In the genomic region with DNA sequence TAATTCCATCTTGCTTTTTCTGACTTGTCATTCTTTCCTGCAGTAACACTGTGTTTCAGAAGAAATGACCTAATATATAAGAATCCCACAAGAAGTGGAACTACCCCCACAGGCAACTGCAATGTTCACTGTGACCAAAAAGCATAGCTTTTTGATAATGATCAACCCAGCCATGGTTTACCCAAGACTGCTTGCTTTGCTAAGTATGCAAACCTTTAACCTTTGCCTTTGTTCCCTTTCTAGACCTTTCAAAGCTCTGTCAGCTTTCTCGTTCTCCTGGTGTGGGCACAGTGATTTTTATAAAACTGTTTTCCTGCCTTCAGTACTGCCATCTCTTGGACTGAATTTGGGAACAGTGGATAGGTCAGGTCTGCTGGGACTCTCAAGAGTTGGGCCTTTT, we compare ENCODE assay signal across 16 mouse cellular contexts. TPM values are rescaled to one million over a fixed set of nuclear protein-coding genes. Genes with fewer than 3 reads are reported as not detected.
DNase-seq lines count a peak whose midpoint lies in the region; ATAC-seq lines count a peak whose summit lies in the region.
"Had no signal": no experiment of that assay in that cellular context is flagged by ENCODE, and none has a peak within 500 bp of the region (broad histone marks: within the 10 kb centered on the region; RNA-seq: fewer than 3 reads in every experiment).

No protein-coding gene starts in this region.

- H3K4me1 ChIP-seq in kidney, embryonic 16.5 days (ENCODE audit: insufficient read depth, low read length): peaks cover 4% of the 10 kb centered on the region
- H3K4me1 ChIP-seq in liver, embryonic 11.5 days (replicated peaks; ENCODE audit: control insufficient read depth, insufficient read depth, low read length): no peaks in the 10 kb centered on the region
- 0 out of 2 replicates have a peak, but pooled peaks cover 3% of the 10 kb centered on the region for H3K4me1 ChIP-seq in stomach, embryonic 15.5 days
- H3K4me1 ChIP-seq: embryonic facial prominence, embryonic 13.5 days; neural tube, embryonic 13.5 days had no signal

- 47% methylated on average over 1 of the region's 1 CpGs for WGBS in kidney, embryonic 16.5 days
- 63% methylated on average over 1 of the region's 1 CpGs for WGBS in liver, embryonic 11.5 days
- WGBS in stomach, embryonic 15.5 days: 57% methylated on average over 1 of the region's 1 CpGs

- H3K4me3 ChIP-seq in kidney, embryonic 16.5 days (ENCODE audit: low read length): no peak overlapping the region
- H3K4me3 ChIP-seq in liver, embryonic 11.5 days (ENCODE audit: low read depth, low read length): no peak overlapping the region
- H3K4me3 ChIP-seq in stomach, embryonic 15.5 days (replicated peaks): no peak overlapping the region
- H3K4me3 ChIP-seq: embryonic facial prominence, embryonic 13.5 days; forebrain, embryonic 15.5 days; neural tube, embryonic 13.5 days had no signal

- peak; percentile 87 for DNase-seq in kidney, adult 9 months
- DNase-seq in kidney, postnatal 10 days: no peak
- no peak for DNase-seq in liver, embryonic 11.5 days (ENCODE audit: low spot score)
- DNase-seq in spleen, postnatal 4 days (ENCODE audit: low spot score in 2 of 2): no peak
- DNase-seq: adrenal gland, adult 8-10 months; cerebellum, adult 9-11 months; layer of hippocampus, postnatal 36 days; lung, postnatal 10 days; midbrain, embryonic 14.5 days; spleen, adult 18-20 months had no signal

- H3K4me2 ChIP-seq in kidney, embryonic 16.5 days (replicated peaks; ENCODE audit: low read depth, low read length): no peak overlapping the region
- no peak overlapping the region for H3K4me2 ChIP-seq in liver, embryonic 11.5 days
- no peak overlapping the region for H3K4me2 ChIP-seq in stomach, embryonic 15.5 days
- H3K4me2 ChIP-seq: embryonic facial prominence, embryonic 13.5 days; forebrain, embryonic 15.5 days; neural tube, embryonic 13.5 days had no signal

- H3K27ac ChIP-seq in kidney, embryonic 16.5 days (ENCODE audit: low read length): peak overlapping the region; percentile 78; the same call in 1 of the 2 replicates
- no peak overlapping the region; the same call in 1 of the 2 replicates for H3K27ac ChIP-seq in liver, embryonic 11.5 days (ENCODE audit: low read depth, low read length)
- no peak overlapping the region for H3K27ac ChIP-seq in stomach, embryonic 15.5 days
- H3K27ac ChIP-seq: embryonic facial prominence, embryonic 13.5 days; forebrain, embryonic 15.5 days; neural tube, embryonic 13.5 days had no signal

- 0 out of 2 replicates have a peak, but pooled peaks cover 2% of the 10 kb centered on the region for H3K36me3 ChIP-seq in kidney, embryonic 16.5 days (ENCODE audit: insufficient read depth, low read length)
- H3K36me3 ChIP-seq in liver, embryonic 11.5 days (ENCODE audit: control insufficient read depth, insufficient read depth, low read length): no peaks in the 10 kb centered on the region
- no peaks in the 10 kb centered on the region for H3K36me3 ChIP-seq in stomach, embryonic 15.5 days
- H3K36me3 ChIP-seq: forebrain, embryonic 15.5 days had no signal

- no peak overlapping the region for H3K9ac ChIP-seq in kidney, embryonic 16.5 days (replicated peaks; ENCODE audit: low read length)
- no peak overlapping the region for H3K9ac ChIP-seq in liver, embryonic 11.5 days (ENCODE audit: low read depth, low read length)
- no peak overlapping the region for H3K9ac ChIP-seq in stomach, embryonic 15.5 days
- H3K9ac ChIP-seq: embryonic facial prominence, embryonic 13.5 days; forebrain, embryonic 15.5 days; neural tube, embryonic 13.5 days had no signal

- H3K9me3 ChIP-seq in kidney, embryonic 16.5 days (ENCODE audit: low read length): no peaks in the 10 kb centered on the region
- H3K9me3 ChIP-seq in liver, embryonic 11.5 days (ENCODE audit: control insufficient read depth, low read length): no peaks in the 10 kb centered on the region
- H3K9me3 ChIP-seq in stomach, embryonic 15.5 days: no peaks in the 10 kb centered on the region
- H3K9me3 ChIP-seq: embryonic facial prominence, embryonic 13.5 days; forebrain, embryonic 15.5 days; neural tube, embryonic 13.5 days had no signal

- ATAC-seq in kidney, embryonic 16.5 days (ENCODE audit: low FRiP score, low TSS enrichment): peak; percentile 70
- peak; percentile 47; the same call in 1 of the 2 replicates for ATAC-seq in liver, embryonic 11.5 days (replicated peaks; ENCODE audit: low FRiP score)
- peak; percentile 60; the same call in 1 of the 2 replicates for ATAC-seq in stomach, embryonic 15.5 days (ENCODE audit: insufficient read depth, low FRiP score, low read depth)
- ATAC-seq in CD4-positive, CD25-positive, alpha-beta regulatory T cell, adult 4 months: no peak
- ATAC-seq: forebrain, embryonic 15.5 days had no signal

- no peaks in the 10 kb centered on the region for H3K27me3 ChIP-seq in kidney, embryonic 16.5 days (ENCODE audit: insufficient read depth, low read length)
- H3K27me3 ChIP-seq in liver, embryonic 11.5 days (replicated peaks; ENCODE audit: control insufficient read depth, insufficient read depth, low read length): no peaks in the 10 kb centered on the region
- no peaks in the 10 kb centered on the region for H3K27me3 ChIP-seq in stomach, embryonic 15.5 days (replicated peaks)
- H3K27me3 ChIP-seq: embryonic facial prominence, embryonic 13.5 days; forebrain, embryonic 15.5 days; neural tube, embryonic 13.5 days had no signal

RNA-seq across cellular contexts. Expression of a gene that starts 43.6 kb away (rescaled TPM):
- 15.7 and 18.8 TPM in 2 replicates for polyA plus RNA-seq in kidney, embryonic 16.5 days (2015; fragmentation: Nextera tagmentation; extraction: Ambion mirVana)
- polyA plus RNA-seq in liver, embryonic 11.5 days (2014; fragmentation: Nextera tagmentation; extraction: Ambion mirVana): 7.5 and 7.9 TPM in 2 replicates
- polyA plus RNA-seq in stomach, embryonic 15.5 days (2015; fragmentation: Nextera tagmentation; extraction: Ambion mirVana): 11.5 and 12.5 TPM in 2 replicates
- 1 to 10 TPM; 1.7 to 2.4 TPM for polyA plus RNA-seq in CD4-positive, CD25-positive, alpha-beta regulatory T cell, adult 4 months (2017; shearing (Covaris generic))
